Mouse (Mus musculus): ENCODE measurements around the gene Amdhd2.
"Not testable (repeated sequence)": the region's sequence is repeated elsewhere in the genome, so short reads cannot be mapped to it uniquely, and the experiment has no call there.

Amdhd2 gene

DNA sequence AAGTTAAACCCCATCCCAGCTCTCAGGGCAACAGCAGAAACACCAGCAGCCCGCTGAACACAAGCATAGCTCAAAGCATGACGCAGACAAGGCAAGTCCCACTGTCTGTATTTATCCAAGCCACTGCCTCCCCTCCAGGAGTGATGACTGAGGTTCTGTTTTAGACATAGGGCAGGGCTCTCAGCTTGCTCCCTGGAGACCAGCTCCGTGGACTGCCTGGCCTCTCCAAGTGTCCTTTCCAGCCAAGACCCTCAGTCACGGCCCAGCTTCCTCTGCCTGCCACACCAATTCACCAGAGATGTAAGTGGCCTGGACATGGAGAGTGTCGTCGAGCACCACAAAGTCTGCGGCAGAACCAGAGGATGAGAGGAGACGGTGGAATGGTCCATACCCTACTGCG is 7.8 kb downstream of the Amdhd2 start:
- DNase-seq (ENCODE audit: low spot score) = no peak

DNA sequence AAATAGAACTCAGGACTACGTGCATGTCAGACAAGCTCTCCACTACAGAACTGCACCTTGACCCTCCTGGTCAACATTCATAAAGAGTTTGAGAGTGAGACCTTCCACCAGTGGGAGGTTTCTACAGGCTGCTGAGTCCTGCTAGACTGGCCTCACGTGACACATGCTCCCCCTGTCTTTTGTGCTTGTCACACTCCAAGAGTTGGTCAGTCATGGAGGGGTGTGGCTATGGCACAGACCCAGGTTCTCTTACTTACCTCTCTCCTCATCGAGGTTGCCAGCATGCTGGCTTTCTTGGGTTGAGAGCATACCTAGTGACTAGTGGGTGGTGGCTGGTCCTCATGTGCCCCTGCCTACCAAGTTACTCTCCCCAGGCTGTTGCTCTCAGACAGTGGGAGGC is 9.1 kb downstream of the Amdhd2 start:
- DNase-seq (ENCODE audit: low spot score) = no peak

- no peak for DNase-seq (ENCODE audit: low spot score)
Observed at GRCm38 (mm10) chr17:24151890-24152563, 11.5 kb downstream of the Amdhd2 start.

DNA sequence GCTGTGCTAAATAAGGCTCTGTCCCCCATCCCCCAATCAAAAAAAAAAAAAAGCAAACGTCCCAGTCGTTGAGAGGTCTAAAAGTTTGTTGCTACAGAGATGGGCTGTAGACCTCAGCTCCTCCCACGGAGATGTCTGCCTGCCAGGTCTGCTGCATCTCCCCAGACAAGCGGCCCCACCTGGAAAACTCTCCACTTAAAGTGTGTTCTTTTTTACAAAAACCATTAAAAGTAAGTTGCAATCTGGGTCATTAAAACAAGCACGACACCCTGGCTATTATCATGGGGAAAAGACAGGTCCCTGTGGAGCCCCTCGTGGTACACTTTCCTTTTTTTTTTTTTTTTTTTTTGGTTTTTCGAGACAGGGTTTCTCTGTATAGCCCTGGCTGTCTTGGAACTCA is 12.2 kb downstream of the Amdhd2 start:
- no peak for DNase-seq (ENCODE audit: low spot score)

- DNase-seq (ENCODE audit: low spot score) = no peak
Observed at GRCm38 (mm10) chr17:24150824-24151223, 12.7 kb downstream of the Amdhd2 start, which contains the start of gene Pdpk1. TSS of gene Pdpk1 (minus strand) at chr17:24150924.

DNA sequence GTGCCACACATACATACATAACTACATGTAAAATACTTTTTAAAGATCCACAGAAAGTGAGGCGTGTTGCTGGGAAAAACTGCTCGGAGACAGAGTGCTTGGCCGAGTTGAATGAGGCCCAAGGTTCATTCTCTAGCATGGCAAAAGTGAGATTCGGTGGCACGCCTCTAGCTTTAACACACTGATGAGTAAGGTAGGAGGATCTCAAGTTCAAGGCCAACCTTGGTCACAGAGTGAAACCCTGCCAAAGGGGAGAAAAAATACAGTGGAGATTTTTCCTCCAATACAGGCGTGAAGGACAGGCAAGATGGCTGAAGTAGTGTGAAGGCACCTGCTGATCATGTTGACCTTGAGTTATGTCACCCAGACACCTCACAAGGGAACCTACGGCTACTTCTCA is 14.1 kb downstream of the Amdhd2 start:
- no peak for DNase-seq (ENCODE audit: low spot score)

DNA sequence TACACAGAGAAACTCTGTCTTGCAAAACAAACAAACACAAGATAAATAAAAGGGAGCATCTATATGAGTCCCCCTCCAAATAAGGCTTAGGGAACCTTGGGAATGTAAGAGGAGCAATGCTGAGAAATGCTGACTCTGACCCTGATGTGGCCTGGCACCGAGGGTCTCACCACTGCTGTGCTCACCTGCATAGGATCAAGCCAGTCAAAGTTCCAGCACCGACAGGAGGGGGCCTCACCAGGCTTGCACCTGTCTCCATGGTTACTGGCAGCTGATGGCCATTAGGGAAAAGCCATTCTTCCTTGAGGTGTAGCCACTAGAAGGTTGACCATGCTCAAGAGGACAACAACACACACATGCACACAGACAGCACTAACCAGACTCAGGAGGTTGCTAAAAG is 20.7 kb downstream of the Amdhd2 start:
- no peak for DNase-seq (ENCODE audit: low spot score)

DNA sequence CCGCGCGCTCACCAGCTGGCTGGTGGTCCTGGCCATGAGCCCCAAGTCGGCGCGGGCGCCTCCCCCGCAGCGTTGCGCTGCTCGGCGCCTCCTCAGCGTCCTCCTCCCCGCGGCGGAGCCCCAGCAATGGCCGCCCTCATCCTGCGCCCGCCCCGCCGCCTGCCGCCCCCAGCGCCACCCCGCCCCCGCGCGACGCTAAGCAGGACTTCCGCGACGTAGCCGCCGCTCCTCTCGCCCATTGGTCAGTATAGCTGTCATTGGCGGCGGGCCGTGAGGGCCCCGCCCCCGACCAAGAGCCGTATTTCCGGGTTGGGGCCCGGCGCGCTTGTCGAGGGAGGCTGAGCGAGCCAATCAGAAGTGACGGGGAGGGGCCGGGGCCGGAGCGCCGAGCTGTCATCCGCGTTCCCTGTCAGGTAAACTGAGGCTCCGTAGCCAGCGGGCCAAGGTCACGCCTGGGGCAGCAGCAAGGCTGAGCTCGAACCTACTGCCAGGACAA is 22.1 kb downstream of the Amdhd2 start:
- peak; percentile 95 for DNase-seq (ENCODE audit: low spot score)

DNA sequence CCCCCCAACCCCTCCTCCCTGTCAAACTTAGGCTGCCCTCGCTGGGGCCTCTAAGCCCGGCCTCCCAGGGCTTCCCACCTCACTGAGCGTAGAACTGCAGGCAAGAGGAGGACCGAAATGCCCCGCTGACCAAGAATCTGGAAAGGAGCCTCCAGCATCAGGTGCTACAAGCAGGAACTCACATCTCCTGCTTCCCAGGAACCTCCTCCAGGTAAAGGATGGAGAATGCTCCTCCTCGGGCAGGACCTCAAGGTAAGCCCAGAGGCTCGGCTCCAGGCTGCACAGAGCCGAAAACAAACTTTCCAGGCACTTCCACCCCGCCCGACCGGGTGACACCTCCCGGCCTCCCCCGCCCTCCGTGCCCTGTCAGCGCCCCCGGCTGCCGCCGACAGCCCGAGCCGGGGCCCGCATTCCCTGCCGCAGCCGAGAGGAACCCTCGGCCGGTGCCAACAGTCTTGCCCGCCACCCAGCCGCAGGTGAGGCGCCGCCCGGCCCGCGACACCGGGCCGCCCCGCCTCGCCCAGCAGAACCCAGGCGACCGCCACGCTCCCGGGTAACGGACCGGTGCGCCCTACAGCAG is 22.6 kb downstream of the Amdhd2 start:
- no peak for DNase-seq (ENCODE audit: low spot score)

DNA sequence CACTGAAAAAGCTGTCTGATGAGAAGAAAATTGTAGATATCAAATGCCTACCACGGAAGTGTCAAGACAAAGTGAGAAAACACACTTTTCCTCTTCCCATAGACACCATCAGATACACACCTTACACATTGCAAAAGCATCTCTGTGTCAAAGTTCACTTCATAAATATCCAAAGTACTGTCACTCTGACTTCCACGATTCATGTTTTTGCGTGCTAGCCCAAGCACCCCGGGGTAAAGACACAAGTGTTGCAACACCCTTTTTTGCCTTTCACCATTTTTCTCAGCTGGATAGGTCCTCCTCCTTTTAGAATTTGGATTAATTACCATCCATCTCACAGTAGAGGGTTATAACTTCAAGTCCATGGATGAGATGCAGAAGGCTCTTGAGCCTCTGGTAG is 23.6 kb downstream of the Amdhd2 start:
- no peak for DNase-seq (ENCODE audit: low spot score)

GRCm38 (mm10) chr17:24139256-24139655 is 24.3 kb downstream of the Amdhd2 start:
- DNase-seq (ENCODE audit: low spot score) = no peak

- no peak for DNase-seq (ENCODE audit: low spot score)
Observed at GRCm38 (mm10) chr17:24137226-24137880, 26.2 kb downstream of the Amdhd2 start.

DNA sequence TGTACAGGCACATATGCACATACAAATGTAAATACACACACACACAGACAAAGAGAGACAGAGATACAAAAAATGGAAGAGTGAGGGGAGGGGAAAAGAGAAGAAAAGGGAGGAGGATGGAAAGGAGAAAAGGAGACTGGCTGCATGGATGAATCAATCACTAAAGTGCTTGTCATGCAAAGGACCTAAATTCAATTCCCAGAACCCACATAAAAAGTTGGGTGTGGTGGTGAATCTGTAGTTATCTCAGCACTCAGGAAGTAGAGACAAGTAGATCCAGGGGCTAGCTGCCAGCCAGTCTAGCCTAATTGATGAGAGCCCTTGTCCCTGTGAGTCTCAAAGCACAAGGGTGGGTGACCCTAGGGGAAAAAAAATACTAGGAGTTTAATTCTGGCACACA is 29.5 kb downstream of the Amdhd2 start:
- DNase-seq (ENCODE audit: low spot score) = no peak

DNA sequence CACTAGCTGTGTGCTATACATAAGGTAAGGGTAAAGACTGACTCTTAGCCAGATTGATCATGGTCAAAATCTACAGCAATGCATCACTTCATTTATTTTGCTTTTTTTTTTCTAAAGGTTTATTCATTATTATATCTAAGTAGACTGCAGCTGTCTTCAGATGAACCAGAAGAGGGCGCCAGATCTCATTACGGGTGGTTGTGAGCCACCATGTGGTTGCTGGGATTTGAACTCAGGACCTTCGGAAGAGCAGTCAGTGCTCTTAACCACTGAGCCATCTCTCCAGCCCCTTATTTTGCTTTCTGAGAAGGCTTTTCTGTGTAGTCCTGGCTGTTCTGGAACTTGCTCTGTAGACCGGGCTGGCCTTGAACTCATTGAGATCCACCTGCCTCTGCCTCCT is 30.6 kb downstream of the Amdhd2 start:
- not testable (repeated sequence) for DNase-seq (ENCODE audit: low spot score)

GRCm38 (mm10) chr17:24131570-24131969 is 32.0 kb downstream of the Amdhd2 start:
- no peak for DNase-seq (ENCODE audit: low spot score)

GRCm38 (mm10) chr17:24129246-24129645 is 34.3 kb downstream of the Amdhd2 start:
- not testable (repeated sequence) for DNase-seq (ENCODE audit: low spot score)

DNA sequence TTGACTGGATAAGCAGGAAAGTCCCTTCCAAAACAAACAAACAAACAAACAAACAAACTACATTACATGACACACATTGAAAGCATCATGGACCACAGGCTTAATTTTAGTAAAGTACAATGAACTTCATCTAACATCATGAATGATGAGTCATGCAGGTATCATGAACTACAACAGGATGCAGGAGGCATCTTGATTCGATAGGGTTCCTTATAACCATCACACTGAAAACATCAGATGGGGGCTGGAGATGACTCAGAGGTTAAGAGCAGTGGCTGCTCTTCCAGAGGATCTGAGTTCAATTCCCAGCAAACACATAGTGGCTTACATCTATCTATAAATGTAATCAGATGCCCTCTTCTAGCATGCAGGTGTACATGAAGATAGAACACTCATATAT is 36.0 kb downstream of the Amdhd2 start:
- DNase-seq (ENCODE audit: low spot score) = no peak

- no peak for DNase-seq (ENCODE audit: low spot score)
Observed at GRCm38 (mm10) chr17:24126801-24127200, 36.8 kb downstream of the Amdhd2 start.

DNA sequence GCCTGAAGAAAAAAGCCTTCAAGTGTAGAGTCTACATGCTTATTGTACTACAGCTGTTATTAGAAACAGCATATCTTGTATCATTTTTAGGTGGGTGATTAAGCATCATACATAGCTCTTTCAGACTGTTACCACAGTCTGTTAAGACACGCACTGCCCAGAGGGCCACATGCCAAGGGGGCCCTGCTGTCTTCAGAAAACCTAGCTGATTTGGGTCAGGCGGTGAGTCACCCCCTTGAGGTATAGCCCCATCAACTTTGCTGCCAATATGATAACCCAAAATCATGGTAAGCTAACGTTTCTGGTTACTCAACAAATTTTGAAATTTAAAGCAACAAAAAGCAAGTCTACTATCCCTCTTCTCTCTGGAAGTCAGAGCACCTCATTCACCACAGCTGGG is 44.1 kb downstream of the Amdhd2 start:
- DNase-seq (ENCODE audit: low spot score) = no peak

GRCm38 (mm10) chr17:24113031-24113430 is 50.5 kb downstream of the Amdhd2 start:
- no peak for DNase-seq (ENCODE audit: low spot score)

- DNase-seq (ENCODE audit: low spot score) = no peak
Observed at GRCm38 (mm10) chr17:24111256-24111655, 52.3 kb downstream of the Amdhd2 start.

DNA sequence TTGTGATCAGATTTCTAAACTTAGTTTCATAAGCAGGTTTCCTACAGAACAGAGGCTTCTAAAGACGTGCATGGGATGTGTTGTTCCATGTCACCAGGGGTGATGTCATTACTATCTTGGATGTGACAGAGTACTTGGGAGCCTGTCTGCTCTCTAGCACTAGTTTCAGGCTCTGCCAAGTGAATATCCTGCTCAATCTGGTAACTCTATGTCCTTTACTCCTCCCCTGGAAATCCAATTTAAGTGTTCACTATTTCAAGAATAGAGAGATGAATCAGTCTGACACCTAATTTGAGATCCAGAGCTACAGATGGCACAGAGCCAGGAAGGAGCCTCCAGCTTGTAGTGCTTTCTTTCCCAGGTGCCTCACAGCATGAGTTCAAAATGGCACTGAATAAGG is 54.7 kb downstream of the Amdhd2 start:
- peak; percentile 46 for DNase-seq (ENCODE audit: low spot score)
